Mouse (Mus musculus): Measurements from ENCODE around the gene Srarp.

GRCm38 (mm10) chr4:141421423-141421822, 14.5 kb downstream of the Srarp start:
- TF ChIP-seq CTCF (IDR thresholded peaks at IDR 0.05; ENCODE audit: borderline replicate concordance, insufficient read depth, low read depth, low read length): no peak
- no peak for TF ChIP-seq POLR2A (IDR thresholded peaks at IDR 0.05; ENCODE audit: borderline replicate concordance, insufficient read depth, low read length)

Measured in cerebellum, adult 2 months (tissue).